Mouse (Mus musculus) liver, embryonic 15.5 days (tissue): ENCODE measurements around the gene Cdkl4. TPM values are rescaled to one million over a fixed set of nuclear protein-coding genes. Genes with fewer than 3 reads are reported as not detected.

Experiments used
- ATAC-seq: fragments of 200-750 bp; cut with Nextera tagmentation; 2 replicates; pipeline ENCODE4 v1.8.0; 2017; ENCODE audit warnings: moderate number of reproducible peaks, mild to moderate bottlenecking, moderate library complexity; ENCODE audit not compliant: insufficient read depth
- H3K27ac ChIP-seq: fragments of 300-500 bp; sonication (generic); replicated peaks from 2 replicates; pipeline ENCODE4 v1.5.1; 2015; ENCODE audit warnings: mild to moderate bottlenecking, inconsistent platforms
- H3K27me3 ChIP-seq: fragments of 300-500 bp; sonication (generic); 2 replicates; pipeline ENCODE4 v1.6.1; 2015; ENCODE audit warnings: mild to moderate bottlenecking, inconsistent platforms
- H3K36me3 ChIP-seq: fragments of 300-500 bp; sonication (generic); replicated peaks from 2 replicates; pipeline ENCODE4 v1.6.1; 2015; ENCODE audit warnings: moderate library complexity, mild to moderate bottlenecking, inconsistent platforms
- H3K4me1 ChIP-seq: fragments of 300-500 bp; sonication (generic); replicated peaks from 2 replicates; pipeline ENCODE4 v1.6.1; 2015; ENCODE audit warnings: inconsistent platforms
- H3K4me2 ChIP-seq: fragments of 300-500 bp; sonication (generic); 2 replicates; pipeline ENCODE4 v1.6.1; 2015; ENCODE audit warnings: moderate library complexity, mild to moderate bottlenecking, inconsistent platforms
- H3K4me3 ChIP-seq: fragments of 300-500 bp; sonication (generic); replicated peaks from 2 replicates; pipeline ENCODE4 v1.5.1; 2015; ENCODE audit warnings: mild to moderate bottlenecking, inconsistent platforms
- H3K9ac ChIP-seq: fragments of 300-500 bp; sonication (generic); 2 replicates; pipeline ENCODE4 v1.6.1; 2015; ENCODE audit warnings: moderate library complexity, mild to moderate bottlenecking, inconsistent platforms
- H3K9me3 ChIP-seq: fragments of 300-500 bp; sonication (generic); replicated peaks from 2 replicates; pipeline ENCODE4 v1.6.1; 2016; ENCODE audit warnings: inconsistent platforms
- WGBS: fragments of 180-500 bp; shearing (Covaris S2); methylation state at CpG from one replicate; pipeline ENCODE4 v1.1.7; 2015; ENCODE audit warnings: mixed read lengths; ENCODE audit not compliant: insufficient replicate concordance; 5-methylcytosine and 5-hydroxymethylcytosine counted together
- polyA plus RNA-seq: library from polyadenylated mRNA; unstranded; fragments of >200 nt; fragmentation: Nextera tagmentation; extraction: Ambion mirVana; gene quantifications from 2 replicates; pipeline ENCODE4 v1.2.1, GENCODE M21; 2015

The Cdkl4 gene
- polyA plus RNA-seq, 1 experiment from 2014 or later, result 0.20 TPM

DNA sequence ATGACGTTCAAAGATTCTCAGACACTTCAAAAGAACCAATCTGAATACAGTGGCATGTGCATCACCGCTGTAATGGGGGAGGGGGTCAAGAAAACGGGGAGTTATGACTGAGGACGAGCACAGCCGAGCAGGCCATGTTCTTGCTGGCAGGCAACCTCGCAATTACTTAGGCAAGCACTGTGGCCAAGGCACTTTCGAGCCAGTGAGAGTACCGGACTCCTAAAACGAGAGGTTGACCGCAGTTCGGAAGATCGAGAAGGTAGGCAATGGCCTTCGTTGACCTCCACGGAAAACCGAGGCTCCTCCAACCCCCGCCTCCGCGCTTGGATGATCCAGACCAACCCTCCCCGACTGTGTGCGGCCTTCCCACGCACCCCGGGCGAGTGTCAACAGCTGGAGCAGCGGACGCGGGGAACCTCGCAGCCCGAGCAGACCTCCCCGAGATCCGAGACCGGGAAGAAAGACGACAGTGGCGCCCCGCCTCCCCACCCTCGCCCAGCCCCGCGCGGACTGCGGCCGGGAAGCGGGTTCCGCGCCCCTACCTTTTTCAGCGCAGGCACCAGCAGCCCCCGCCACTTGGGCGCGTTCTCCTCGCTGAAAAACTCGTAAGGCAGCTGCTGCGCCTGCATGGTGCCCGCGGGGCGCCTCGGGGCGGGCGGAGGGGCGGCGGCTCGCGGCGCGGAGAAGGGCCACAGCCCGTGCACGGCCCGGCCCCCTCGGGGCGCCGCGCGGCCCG lies 98.2 kb downstream of the Cdkl4 start:
- ATAC-seq, result peak; percentile 60
- peak overlapping the region; percentile 89 for H3K9ac ChIP-seq
- H3K27me3 ChIP-seq, result no peaks in the 10 kb centered on the region
- H3K4me3 ChIP-seq, result peak overlapping the region; percentile 92
- H3K4me2 ChIP-seq, result peak overlapping the region; percentile 88
- peaks cover 11% of the 10 kb centered on the region; the same call in 1 of the 2 replicates for H3K36me3 ChIP-seq
- under 1% methylated on average over 70 of the region's 71 CpGs for WGBS
- no peaks in the 10 kb centered on the region for H3K9me3 ChIP-seq
- H3K4me1 ChIP-seq, result peaks cover 55% of the 10 kb centered on the region
- peak overlapping the region; percentile 89 for H3K27ac ChIP-seq

DNA sequence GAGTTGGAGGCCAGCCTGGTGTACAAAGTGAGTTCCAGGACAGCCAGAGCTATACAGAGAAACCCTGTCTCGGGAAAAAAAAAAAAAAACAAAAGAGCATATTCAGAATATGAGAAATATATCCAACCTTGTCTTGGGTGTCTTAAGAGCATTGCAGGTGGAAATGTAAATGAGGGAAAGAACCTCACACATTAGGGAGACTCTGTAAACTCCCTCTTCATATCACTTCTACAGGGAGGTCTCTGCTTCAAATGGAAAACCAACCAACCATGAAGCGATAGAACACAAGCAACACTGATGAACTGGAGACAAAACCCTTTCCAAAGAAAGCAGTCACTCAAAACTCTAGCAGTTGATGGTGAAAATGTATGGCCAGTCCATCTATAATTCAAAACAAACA lies 99.9 kb downstream of the Cdkl4 start:
- Histone ChIP-seq H3K4me3 (no peak overlapping the region), H3K27ac (no peak overlapping the region), H3K4me2 (no peak overlapping the region), H3K27me3 (no peaks in the 10 kb centered on the region), H3K36me3 (peaks cover 13% of the 10 kb centered on the region; the same call in 1 of the 2 replicates), H3K9ac (no peak overlapping the region), H3K9me3 (no peaks in the 10 kb centered on the region), H3K4me1 (peaks cover 56% of the 10 kb centered on the region)
- 71% methylated on average over 2 of the region's 2 CpGs for WGBS
- ATAC-seq, result no peak

DNA sequence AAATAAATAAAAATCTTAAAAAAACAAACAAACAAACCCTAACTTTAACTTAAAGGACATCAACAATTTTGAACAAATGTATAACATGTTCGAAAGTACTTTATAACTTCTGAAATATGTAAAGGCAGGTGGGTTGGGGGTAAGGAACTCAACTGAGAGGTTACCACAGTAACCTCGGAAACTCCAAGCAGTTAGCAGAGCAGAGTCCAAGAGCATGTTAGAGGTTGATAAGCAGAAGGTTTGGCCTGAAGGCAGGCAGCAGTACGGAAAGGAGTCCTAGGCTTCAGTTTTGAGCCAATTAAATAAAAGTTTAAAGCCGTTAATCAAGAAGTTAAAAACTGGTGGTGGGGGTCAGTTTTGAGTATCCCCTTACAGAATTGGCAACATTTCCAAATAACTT lies 101.1 kb downstream of the Cdkl4 start:
- no peak overlapping the region for H3K4me3 ChIP-seq
- no peak for ATAC-seq
- H3K9ac ChIP-seq, result no peak overlapping the region
- WGBS, result 20% methylated on average over 4 of the region's 4 CpGs
- H3K27ac ChIP-seq, result peak overlapping the region; percentile 38; the same call in 1 of the 2 replicates
- no peak overlapping the region for H3K4me2 ChIP-seq
- H3K4me1 ChIP-seq, result peaks cover 51% of the 10 kb centered on the region
- no peaks in the 10 kb centered on the region for H3K27me3 ChIP-seq
- no peaks in the 10 kb centered on the region for H3K9me3 ChIP-seq
- peaks cover 13% of the 10 kb centered on the region; the same call in 1 of the 2 replicates for H3K36me3 ChIP-seq

Other genes starting within 250 kb of the Cdkl4 start
- not detected in 2 replicates for gene Gm10190, start 204.3 kb downstream of the Cdkl4 start, polyA plus RNA-seq
- 1.1 and 1.2 TPM in 2 replicates for gene Sos1, start 97.4 kb downstream of the Cdkl4 start, polyA plus RNA-seq
- 4.1 TPM in 2 replicates for gene Map4k3, start 150.7 kb upstream of the Cdkl4 start, polyA plus RNA-seq